ENCODE assay signal across 8 mouse cellular contexts in genomic region chr10:58255213-58255892, GRCm38 (mm10). TPM values are rescaled to one million over a fixed set of nuclear protein-coding genes. Genes with fewer than 3 reads are reported as not detected.
DNase-seq lines count a peak whose midpoint lies in the region; ATAC-seq and TF ChIP-seq lines count a peak whose summit lies in the region.

Gcc2 (plus strand) TSS chr10:58255497.

- peak within 1 kb of the TSS; percentile 65 for H3K4me3 ChIP-seq in cortical plate, adult 2 months (ENCODE audit: insufficient read depth, low read length)
- H3K4me3 ChIP-seq in megakaryocyte, embryonic 14.5 days (replicated peaks) = peak within 1 kb of the TSS; percentile 97

- peak; percentile 93 for TF ChIP-seq POLR2A in cortical plate, adult 2 months (IDR thresholded peaks at IDR 0.05; ENCODE audit: extremely low read depth, insufficient read depth, low read length)

- no peak for TF ChIP-seq CTCF in cortical plate, adult 2 months (IDR thresholded peaks at IDR 0.05; ENCODE audit: extremely low read depth, insufficient read depth, low read length)

- H3K4me1 ChIP-seq in cortical plate, adult 2 months (ENCODE audit: control insufficient read depth, insufficient read depth, low read length) = peaks cover 2% of the 10 kb centered on the region; the same call in 1 of the 2 replicates
- peaks cover 21% of the 10 kb centered on the region for H3K4me1 ChIP-seq in megakaryocyte, embryonic 14.5 days

- no peaks in the 10 kb centered on the region for H3K9me3 ChIP-seq in megakaryocyte, embryonic 14.5 days

- ATAC-seq in activated CD4-positive, CD25-positive, alpha-beta regulatory T cell, adult 4 months = peak; percentile 99

- DNase-seq in gastrocnemius, adult 8-10 months (ENCODE audit: low spot score in 2 of 2) = peak; percentile 81 to 89
- peak; percentile 80 for DNase-seq in hindlimb bud, embryonic 11.5 days (ENCODE audit: extremely low spot score, low read depth, low spot score)
- DNase-seq in left cerebral cortex, adult 8-10 months (ENCODE audit: low spot score in 2 of 2) = peak; percentile 76 to 92
- peak; percentile 96 for DNase-seq in right cerebral cortex, postnatal 10 days (ENCODE audit: low spot score in 2 of 2)
- peak; percentile 87 for DNase-seq in urinary bladder, postnatal 25 days (ENCODE audit: low spot score)

- no peaks in the 10 kb centered on the region for H3K27me3 ChIP-seq in megakaryocyte, embryonic 14.5 days (replicated peaks)

- H3K36me3 ChIP-seq in megakaryocyte, embryonic 14.5 days (replicated peaks; ENCODE audit: low read length) = peaks cover 30% of the 10 kb centered on the region

- peak within 1 kb of the TSS; percentile 36; the same call in 1 of the 2 replicates for H3K27ac ChIP-seq in cortical plate, adult 2 months (ENCODE audit: insufficient read depth, low read length)

RNA-seq across cellular contexts. Expression of gene Gcc2, which starts in this region (rescaled TPM):
- polyA plus RNA-seq in activated CD4-positive, CD25-positive, alpha-beta regulatory T cell, adult 4 months (2017; shearing (Covaris generic)) = 10 to 100 TPM; 62.5 to 73.9 TPM
- 58.9 and 61.8 TPM in 2 replicates for polyA plus RNA-seq in cortical plate, adult 2 months (2012; rRNA removed)
- total RNA-seq in gastrocnemius, adult 8-10 months (2022) = 10 to 100 TPM; 23.7 to 39.7 (median 29.2) TPM
- total RNA-seq in left cerebral cortex, adult 8-10 months (2022) = 100 to 1,000 TPM in 2 of 4 experiments, 10 to 100 TPM in 2; 77.8 to 116 (median 101) TPM
- 4.0 TPM in 1 of 2 replicates, not detected in the other for polyA plus RNA-seq in megakaryocyte, embryonic 14.5 days (2012; ENCODE audit: insufficient read depth, low replicate concordance)

Comparison
In these comparisons a context has a peak if more than half of its experiments do, and no peak if none do; other contexts are left out.
1. Peak in every context shown above with its lines: DNase-seq, ATAC-seq, H3K4me3 ChIP-seq and H3K27ac ChIP-seq.
2. RNA of gene Gcc2 (polyA plus RNA-seq): 62.5 to 73.9 TPM in activated CD4-positive, CD25-positive, alpha-beta regulatory T cell, adult 4 months and 58.9 to 61.8 TPM in cortical plate, adult 2 months; 4.0 TPM in megakaryocyte, embryonic 14.5 days; every median in the first group is over 10 times any median in the second.